Mouse (Mus musculus): ENCODE results near the gene Pla2g1b.

The Pla2g1b gene

GRCm38 (mm10) chr5:115447108-115447507 lies 19.0 kb upstream of the Pla2g1b start:
- peak; percentile 63 for DNase-seq

- DNase-seq = no peak
These were observed 16.8 kb upstream of the Pla2g1b start for GRCm38 (mm10) chr5:115449247-115449646.

GRCm38 (mm10) chr5:115450410-115451317 lies 15.4 kb upstream of the Pla2g1b start:
- DNase-seq = no peak

- no peak for DNase-seq
These were observed 11.5 kb upstream of the Pla2g1b start for GRCm38 (mm10) chr5:115454422-115455090.

- DNase-seq = no peak
These were observed 10.2 kb upstream of the Pla2g1b start for GRCm38 (mm10) chr5:115455838-115456237.

- DNase-seq = no peak
These were observed 7.1 kb upstream of the Pla2g1b start for GRCm38 (mm10) chr5:115458918-115459317.

- DNase-seq = no peak
These were observed 1.5 kb upstream of the Pla2g1b start for GRCm38 (mm10) chr5:115464408-115465115.

GRCm38 (mm10) chr5:115469791-115470190 lies 3.7 kb downstream of the Pla2g1b start:
- DNase-seq = peak; percentile 83

- DNase-seq = peak; percentile 77
These were observed 4.9 kb downstream of the Pla2g1b start for GRCm38 (mm10) chr5:115470766-115471531.

GRCm38 (mm10) chr5:115473191-115473590 lies 7.1 kb downstream of the Pla2g1b start:
- no peak for DNase-seq

GRCm38 (mm10) chr5:115474174-115474828 lies 8.2 kb downstream of the Pla2g1b start:
- no peak for DNase-seq

- DNase-seq = peak; percentile 50
These were observed 9.5 kb downstream of the Pla2g1b start for GRCm38 (mm10) chr5:115475337-115476106.

- no peak for DNase-seq
These were observed 10.2 kb downstream of the Pla2g1b start for GRCm38 (mm10) chr5:115476107-115476727.

GRCm38 (mm10) chr5:115479561-115479960 lies 13.5 kb downstream of the Pla2g1b start:
- no peak for DNase-seq

GRCm38 (mm10) chr5:115480101-115480500 lies 14.0 kb downstream of the Pla2g1b start:
- no peak for DNase-seq

- no peak for DNase-seq
These were observed 16.6 kb downstream of the Pla2g1b start for GRCm38 (mm10) chr5:115482390-115483265.

- no peak for DNase-seq
These were observed 17.3 kb downstream of the Pla2g1b start for GRCm38 (mm10) chr5:115483385-115483784.

- DNase-seq = peak; percentile 97
These were observed 18.2 kb downstream of the Pla2g1b start, which contains the start of gene Sirt4 for GRCm38 (mm10) chr5:115483947-115484920. Sirt4 (minus strand) TSS chr5:115484725.

Data from lung, postnatal 36 days (tissue).